Mouse (Mus musculus): ENCODE measurements around the gene Gm49486.
"Not testable (repeated sequence)": the region's sequence is repeated elsewhere in the genome, so short reads cannot be mapped to it uniquely, and the experiment has no call there.

Gene Gm49486

DNA sequence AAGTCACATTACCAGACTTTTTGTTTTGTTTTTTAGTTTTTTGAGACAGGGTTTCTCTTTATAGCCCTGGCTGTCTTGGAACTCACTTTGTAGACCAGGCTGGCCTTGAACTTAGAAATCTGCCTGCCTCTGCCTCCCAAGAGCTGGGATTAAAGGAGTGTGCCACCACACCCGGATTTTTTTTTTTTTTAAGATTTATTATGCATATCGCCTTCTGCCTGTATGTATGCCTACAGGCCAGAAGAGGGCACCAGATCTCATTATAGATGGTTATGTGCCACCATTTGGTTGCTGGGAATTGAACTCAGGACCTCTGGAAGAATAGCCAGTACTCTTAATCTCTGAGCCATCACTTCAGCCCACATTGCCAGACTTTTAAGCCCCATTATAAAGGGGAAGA, 3.4 kb upstream of the Gm49486 start:
- not testable (repeated sequence) for DNase-seq (ENCODE audit: low read depth, low spot score)

DNA sequence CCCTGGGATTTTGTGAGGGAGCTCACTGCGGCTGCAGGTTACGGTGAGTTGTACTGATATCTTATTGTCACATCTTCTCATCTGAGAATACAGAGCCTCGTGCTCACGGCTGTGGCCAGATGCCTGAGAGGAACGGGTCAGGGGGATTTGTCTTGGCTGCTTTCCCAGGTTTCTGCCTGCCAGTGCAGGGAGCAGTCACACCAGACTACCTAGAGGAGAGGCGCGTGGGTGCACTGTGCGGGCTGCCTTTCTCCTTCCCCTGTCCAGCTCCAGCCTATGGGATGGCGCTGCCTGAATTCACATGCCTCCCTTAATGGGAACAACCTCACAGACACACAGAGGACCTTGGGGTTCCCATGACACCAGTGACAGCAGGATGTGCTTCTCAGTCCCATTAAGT, 6.1 kb downstream of the Gm49486 start:
- no peak for DNase-seq (ENCODE audit: low read depth, low spot score)

DNA sequence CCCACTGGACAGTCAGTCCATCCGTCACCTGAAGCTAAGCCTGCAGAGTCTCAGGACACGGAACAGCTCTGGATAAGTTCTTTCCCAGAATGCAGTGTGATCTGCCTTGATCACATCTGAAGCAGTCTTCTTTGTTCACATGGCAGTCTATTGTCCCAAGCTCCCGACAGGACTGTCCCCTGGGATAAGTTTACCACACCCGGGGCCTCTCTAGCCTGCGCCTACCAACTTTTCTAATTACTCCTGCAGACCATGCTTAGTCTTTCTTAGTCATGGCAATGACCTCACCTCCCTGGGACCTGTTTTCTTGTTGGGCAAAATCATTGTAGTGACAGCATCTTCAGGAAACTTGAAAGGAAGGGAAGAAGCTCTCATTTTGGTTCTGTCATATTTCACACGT, 8.8 kb downstream of the Gm49486 start:
- no peak for DNase-seq (ENCODE audit: low read depth, low spot score)

DNA sequence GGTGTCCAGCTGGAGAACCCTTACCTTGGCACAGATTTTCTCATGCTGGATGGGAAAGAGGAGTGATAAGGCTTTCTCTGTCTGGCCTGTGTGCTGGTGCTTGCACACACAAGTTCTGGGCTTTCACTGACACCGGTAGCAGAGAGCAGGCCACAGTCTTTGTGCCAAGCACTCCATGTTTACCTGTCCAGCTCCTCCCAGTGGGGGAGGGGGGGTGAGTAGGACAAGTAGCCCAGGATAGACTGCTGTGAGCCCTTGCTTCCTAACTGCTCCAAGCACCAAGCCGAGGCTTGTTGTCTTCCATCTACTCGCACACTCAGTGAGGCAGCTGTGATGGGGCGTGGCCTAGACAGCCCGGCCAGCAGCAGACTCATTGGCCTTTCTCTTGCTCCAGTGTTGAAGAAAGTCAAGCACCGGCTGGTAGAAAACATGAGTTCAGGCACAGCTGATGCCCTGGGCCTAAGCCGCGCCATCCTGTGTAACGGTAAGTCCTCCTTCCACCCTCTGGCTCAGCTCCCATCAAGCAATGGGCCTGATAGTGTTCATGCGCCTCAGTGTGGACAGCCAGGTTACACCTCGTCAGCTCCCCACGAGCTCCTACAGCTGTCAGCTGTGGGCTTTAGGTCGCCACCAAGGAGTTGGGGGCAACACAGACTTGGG, 13.5 kb downstream of the Gm49486 start:
- no peak for DNase-seq (ENCODE audit: low read depth, low spot score)

DNA sequence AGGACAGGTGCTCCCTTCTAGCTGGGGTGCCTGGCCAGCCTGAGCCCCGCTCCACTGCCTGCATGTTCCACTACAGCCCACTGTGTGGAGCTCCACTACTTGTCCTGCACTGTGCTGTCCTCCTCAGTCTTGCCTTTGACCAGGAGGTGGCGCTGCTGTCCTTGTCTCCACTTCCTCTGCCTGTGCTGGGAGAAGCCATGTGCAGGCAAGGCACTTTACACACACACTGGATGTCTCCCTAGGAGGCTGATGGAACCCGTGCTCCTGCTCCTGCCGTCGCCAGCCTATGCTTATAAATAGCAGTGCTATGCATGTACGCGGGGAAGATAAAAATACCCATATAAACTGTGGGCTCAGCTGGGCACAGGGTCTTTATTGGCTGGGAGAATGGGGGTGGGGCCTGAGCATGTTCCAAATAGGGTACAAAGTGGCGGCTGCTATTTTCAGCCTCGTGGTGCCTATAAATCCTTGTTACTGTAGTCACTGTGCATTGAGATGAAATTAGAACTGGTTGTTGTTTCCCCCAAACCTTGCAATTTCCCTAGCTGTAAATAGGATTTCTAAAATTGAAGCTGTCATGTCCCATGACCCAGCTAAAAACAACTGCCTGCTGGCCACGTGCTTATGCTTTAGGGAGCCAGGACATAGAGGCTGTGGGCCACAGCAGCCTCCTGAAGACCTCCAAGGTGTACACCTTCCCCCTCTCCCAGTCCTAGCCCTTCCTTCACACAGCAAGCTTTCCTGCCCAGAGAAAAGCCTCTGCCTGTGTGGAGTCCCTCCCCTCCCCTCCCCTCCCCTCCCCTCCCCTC, 14.2 kb downstream of the Gm49486 start:
- DNase-seq (ENCODE audit: low read depth, low spot score), result peak; percentile 92

DNA sequence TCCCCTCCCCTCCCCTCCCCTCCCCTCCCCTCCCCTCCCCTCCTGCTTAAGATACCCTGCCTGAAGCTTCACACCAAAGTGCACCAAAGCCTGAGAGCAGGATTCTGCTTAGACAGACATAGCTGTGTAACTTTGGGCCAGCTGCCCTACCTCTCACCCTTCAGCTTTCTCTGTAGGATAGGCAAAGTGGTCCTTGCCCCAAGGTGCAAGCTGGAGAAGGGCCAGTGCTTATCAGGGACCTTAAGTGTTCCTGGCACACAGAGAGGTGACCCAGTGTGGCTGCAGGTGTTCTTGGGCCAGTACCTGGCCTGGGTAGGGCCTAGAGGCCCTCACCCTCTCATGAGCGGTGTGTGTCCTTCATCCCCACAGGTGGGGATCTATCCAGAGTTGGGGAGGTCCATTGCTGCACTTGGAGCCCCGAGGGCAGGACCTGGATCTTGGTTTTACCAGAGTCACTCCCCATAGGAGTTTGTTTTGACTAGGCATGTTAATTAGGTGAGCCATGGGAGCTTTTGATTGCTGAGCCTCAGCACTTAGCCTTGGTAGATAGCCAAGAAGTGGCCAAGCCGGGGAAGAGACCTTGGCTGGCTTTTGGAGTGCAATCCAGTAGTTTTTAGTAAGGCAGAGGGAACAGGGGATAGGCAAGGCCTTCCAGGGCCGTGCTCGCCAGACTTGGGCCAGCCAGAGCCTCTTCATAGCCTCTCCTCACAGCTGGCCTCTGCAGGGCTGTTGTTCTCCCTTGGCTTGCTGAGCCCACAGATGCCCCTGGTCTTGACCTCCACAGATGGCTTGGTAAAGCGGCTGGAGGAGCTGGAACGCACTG, 15.1 kb downstream of the Gm49486 start:
- DNase-seq (ENCODE audit: low read depth, low spot score), result no peak

DNA sequence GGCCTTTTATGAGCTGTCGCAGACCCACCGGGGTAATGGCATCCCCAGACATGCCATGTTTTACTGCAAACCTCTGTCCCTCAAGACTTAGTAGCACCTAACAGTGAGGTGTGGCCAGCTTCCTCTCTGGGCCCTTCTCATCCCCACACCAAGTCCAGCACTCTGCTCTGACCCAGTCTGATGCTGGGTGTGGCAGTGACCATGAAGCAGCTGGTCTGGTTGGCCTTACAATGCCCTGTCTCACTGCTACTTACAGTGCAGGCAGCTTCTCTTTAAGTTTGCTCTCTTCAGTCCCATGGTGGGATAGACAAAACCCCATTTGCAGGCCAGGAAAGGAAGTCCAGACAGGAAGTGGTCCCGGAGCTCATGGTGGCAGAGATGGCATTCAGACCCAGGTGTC, 16.1 kb downstream of the Gm49486 start:
- DNase-seq (ENCODE audit: low read depth, low spot score), result no peak

DNA sequence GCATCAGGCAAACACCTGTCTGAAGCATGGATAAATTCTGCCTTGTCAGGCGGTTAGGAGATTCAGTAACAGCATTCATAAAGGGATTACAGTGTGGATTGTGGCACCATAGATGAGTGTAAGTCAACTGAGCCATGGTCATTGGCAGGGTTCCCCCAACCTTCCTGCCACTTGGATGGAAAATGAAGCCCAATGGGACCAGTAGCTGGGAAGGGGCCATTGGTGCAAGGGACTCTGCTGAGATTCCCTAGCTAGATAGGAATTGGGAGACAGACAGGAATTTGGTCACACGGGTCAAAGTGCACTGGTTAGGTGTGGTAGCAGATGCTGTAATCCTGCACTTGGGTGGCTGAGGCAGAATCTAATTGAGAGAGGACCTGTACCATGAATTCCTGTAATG, 21.0 kb downstream of the Gm49486 start:
- no peak for DNase-seq (ENCODE audit: low read depth, low spot score)

DNA sequence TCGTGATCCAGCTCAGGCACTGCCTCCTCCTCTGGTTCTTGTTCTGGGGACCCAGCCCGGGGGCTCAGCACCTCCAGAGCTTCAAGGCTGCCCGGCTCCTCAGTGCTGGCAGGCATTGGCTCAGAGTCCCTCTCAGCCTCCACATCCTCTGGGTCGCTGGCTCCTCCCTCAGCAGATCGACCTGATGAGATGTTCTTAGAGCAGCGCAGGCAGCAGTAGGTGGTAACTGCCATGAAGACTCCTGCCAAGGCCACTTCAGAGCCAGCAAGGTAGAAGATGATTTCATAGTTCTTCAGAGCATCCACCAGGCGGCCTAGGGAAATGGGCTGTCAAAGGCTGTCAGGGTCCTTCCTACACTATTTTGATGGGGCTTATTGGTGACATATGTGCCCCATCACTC, 22.0 kb downstream of the Gm49486 start:
- no peak for DNase-seq (ENCODE audit: low read depth, low spot score)

DNA sequence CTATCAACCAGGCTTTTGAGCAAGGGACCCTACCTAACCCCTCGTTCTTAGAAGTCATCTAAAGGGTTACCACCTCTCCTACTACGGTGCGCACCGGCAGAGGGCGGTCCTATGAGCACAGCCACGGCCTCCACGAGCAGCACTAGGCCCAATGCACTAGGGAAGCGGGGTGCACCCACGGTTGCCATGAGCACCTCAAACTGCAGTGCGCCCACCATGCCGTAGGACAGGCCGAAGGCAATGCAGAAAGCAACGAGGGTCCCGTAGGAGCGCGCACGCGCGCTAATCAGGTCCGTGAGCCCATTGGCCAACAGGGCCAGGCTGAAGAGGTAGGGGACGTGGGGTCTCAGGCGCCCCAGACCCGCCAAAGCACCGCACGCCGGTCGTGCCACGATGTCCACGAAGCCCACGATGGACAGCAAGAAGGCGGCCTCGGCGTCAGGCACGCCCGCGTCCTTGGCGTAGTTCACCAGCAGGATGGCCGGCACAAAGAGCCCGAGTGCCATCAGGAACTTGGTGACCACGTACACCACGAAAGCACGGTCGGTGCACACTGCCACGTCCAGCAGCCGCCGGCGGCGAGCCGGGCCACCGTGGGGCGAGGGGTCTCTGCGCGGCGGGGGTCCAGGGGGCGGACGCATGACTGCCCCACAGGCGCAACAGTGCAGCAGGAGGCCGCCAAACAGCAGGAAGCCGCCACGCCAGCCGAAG, 22.7 kb downstream of the Gm49486 start:
- no peak for DNase-seq (ENCODE audit: low read depth, low spot score)

DNA sequence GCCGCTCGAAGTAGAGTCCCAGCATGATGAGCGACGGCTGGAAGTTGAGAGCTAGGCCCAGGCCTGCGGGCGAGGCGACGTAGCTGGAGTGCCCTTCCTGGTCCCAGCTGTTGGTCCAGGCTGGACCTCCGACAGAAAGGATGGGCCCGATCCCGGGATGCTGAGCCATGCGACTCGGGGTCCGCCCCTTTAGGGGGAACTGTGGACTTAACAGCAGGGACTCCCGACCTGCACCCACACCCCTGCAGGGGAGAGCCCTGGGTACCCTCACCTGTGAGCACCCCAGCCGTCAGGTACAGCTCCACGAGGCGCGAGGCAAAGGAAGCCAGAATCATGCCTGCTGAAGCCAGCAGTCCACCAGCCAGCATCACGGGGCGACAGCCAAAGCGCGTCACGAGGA, 23.4 kb downstream of the Gm49486 start:
- DNase-seq (ENCODE audit: low read depth, low spot score), result no peak

DNA sequence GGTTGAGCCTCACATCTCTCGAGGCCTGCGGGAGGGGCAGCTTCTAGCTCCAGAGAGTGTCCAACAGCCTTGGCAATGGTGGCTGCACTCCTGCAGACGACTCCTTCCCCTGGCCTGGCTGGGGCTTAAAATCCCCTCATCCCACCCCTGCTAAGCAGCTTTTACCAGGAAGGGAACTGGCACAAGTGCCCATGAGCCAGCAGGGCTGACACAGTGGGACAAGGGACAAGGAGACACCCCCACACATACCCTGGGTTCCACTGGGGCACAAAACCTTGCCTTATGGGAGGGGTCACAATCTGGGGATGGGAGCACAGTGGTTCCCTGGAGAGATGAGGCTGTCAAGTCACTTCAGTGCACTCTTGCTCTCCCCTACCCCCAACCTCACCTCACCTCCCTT, 25.5 kb downstream of the Gm49486 start, which contains the start of gene Slc16a8:
Gene Slc16a8 (minus strand): TSS at position 101 of the 400 bp plus-strand sequence.
- no peak for DNase-seq (ENCODE audit: low read depth, low spot score)

DNA sequence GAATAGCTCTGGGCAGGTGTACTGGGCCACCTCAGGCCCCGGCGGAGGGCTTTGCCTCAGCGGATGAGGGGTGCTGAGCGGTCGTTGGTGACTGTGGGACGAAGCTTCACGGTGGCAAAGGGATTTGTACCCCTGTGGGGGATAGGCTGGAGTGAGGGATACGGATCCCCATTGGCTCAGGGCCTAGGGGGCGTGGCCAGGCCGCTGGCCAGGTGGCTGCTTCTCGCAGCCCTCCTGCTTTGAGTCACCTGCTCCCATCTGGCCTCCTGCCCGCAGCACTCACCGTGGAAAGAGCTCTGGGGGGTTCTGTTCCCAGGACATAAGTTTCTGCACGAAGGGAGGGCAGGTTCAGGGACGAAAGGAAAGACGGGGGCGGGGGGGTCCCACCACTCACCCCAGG, 29.3 kb downstream of the Gm49486 start:
- no peak for DNase-seq (ENCODE audit: low read depth, low spot score)

DNA sequence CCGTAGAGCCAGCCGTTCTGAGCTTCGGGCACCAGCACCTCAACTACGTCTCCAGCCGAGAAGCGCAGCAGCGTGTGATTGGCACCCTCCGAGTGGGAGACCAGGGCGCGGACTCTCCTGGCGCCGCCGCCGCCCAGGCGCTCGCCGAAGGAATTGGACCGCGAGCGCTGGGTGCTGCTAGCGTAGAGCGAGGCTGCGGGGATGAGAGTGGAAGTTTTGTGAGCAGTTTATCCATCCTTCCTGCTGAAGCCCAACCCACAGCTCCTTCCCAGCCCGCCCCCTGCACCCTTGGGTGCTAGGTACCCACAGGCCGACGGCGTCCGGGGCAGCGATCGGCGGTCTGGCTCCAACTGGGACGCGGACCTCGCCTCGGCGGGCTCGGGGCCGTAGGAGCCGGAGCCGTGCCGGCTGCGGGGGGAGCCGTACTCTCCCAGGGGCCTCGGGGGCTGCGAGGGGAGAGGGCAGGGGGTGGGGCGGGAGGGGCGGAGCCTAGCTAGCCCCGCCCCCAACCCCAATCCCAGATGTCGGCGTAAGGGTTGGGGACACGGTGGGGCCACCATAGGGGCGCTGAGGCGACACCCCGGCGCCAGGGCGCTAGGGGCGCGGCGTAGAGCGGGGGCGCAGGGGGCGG, 32.0 kb downstream of the Gm49486 start:
- DNase-seq (ENCODE audit: low read depth, low spot score), result peak; percentile 46

DNA sequence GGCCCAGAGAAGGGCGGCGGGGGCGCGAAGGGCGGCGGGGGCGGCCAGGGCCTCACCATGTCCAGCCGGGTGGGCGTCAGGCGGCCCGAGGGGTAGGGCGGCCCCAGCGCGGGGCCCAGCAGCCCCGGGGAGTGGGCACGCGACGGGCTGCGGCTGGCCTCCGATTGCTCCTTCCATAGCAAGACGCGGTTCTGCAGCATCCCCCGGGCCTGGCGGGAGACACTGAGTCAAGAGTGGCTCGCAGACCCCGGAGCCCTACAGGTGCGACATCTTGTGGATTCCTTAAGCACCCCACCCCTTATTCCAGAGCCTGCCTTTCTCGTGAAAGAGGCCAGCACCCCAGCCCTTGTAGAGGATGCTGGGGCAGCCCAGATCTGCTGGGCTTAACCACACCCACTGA, 32.6 kb downstream of the Gm49486 start:
- DNase-seq (ENCODE audit: low read depth, low spot score), result no peak

DNA sequence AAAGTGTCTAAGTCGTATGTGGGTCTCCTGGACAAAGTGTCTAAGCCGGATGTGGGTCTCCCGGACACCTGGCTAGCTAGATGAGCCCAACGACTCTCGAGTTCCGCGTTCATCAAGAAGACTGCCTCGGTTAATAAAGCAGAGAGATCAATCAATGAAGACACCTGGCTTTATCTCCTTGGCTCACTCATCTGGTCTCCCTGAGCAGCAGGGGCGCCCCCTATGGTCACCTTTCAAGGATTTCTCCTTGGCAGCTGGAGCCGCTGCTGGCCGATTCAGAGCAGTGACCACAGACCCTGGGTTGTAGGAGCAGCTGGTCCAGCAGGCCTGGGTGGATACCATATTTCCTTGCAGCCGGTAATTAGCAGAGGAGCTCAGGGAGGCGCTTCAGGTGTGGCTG, 33.2 kb downstream of the Gm49486 start:
- DNase-seq (ENCODE audit: low read depth, low spot score), result peak; percentile 29

DNA sequence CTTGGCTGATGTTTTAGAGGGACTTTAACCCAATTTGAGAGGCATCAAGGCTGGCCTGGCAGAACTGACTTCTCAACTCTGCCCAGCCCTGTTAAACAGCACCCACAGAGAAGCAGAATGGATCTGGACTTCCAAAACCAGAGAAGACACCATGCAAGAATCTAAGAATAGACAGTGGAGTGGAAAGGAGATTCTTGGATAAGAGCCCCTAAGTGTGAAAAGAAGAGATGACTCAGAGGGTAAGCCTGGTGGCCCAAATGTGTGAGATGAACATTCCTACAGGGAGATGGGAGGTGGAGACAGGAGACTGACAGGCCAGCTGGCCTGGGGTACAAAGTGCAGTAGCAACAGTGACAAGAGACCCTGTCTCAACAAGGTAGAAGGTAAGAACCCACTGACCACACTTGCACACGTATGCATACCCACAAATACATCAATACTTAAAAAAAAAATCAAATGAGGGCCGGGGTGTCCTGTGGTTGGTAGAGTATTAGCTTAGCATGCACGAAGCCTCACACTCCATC, 33.7 kb downstream of the Gm49486 start:
- no peak for DNase-seq (ENCODE audit: low read depth, low spot score)

DNA sequence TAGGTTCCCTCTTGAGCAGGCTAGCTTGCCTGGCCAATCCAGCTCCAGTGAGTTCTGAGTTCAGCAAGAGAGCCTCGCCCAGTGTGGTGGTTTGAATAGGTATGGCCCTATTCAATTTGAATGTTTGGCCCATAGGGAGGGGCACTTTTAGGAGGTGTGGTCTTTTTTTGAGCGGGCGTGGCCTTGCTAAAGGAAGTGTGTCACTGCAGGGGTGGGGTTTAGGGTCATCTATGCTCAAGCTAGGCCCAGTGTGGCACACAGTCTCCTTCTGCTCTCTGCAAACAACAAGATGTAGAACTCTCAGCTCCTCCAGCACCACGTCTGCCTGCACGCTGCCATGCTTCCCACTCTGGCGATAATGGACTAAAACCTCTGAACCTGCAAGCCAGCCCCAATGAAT, 34.5 kb downstream of the Gm49486 start:
- DNase-seq (ENCODE audit: low read depth, low spot score), result no peak

DNA sequence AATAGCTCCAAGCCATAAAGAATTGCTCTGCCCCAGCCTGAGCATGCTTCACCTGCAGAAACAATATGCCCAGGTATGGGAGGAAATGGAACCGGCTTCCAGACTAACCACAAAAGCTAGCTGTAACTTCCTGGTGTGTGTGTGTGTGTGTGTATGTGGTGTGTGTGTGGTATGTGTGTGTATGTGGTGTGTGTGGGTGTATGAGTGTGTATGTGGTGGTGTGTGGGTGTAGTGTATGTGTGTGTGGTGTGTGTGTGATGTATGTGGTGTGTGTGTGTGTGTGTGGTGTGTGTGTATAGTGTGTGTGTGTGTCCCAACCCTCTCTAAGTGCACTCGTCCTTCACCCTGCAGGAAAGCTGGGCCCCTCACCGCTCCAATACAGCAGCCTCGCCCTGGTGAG, 36.2 kb downstream of the Gm49486 start:
- peak; percentile 59 for DNase-seq (ENCODE audit: low read depth, low spot score)

DNA sequence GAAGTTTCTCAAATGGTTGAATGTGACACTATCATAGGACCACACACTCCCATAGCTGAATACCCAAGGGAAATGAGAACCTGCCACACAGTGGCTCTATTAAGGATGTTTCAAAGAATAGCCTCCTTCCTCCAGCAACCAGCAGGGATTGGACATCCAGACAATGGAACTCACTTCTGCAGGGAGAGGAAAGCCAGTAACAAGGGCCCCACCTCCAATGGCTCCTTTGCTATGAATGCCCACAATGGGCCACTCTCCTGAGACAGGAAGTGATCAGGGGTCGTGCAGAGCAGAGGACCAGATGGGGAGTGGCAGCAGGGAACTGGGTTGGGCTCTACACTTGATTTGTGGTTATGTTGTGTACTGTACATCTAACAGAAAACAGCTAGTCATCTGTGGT, 39.3 kb downstream of the Gm49486 start:
- DNase-seq (ENCODE audit: low read depth, low spot score), result no peak

Measured in CD4-positive helper T cell, adult 2 months (primary cell).